Mouse (Mus musculus) liver, embryonic 14.5 days (tissue): ENCODE results near the gene Shox2. TPM values are rescaled to one million over a fixed set of nuclear protein-coding genes. Genes with fewer than 3 reads are reported as not detected.

Experiments
- ATAC-seq: fragments of 200-750 bp; cut with Nextera tagmentation; 2 replicates; pipeline ENCODE4 v1.8.0; 2017; ENCODE audit warnings: moderate number of reproducible peaks, mild to moderate bottlenecking, moderate library complexity; ENCODE audit not compliant: insufficient read depth
- DNase-seq, 3 experiments: peaks; one replicate each; pipeline ENCODE4 v3.0.0-alpha.2; 2012 to 2013; ENCODE audit warnings: low read depth in 3 of 3, low spot score in 3 of 3
- H3K27ac ChIP-seq: fragments of 300-500 bp; sonication (generic); 2 replicates; pipeline ENCODE4 v1.5.1; 2014; ENCODE audit warnings: moderate library complexity, mild to moderate bottlenecking, control low read depth, inconsistent platforms
- H3K27me3 ChIP-seq: fragments of 300-500 bp; sonication (generic); 2 replicates; pipeline ENCODE4 v1.6.1; 2014; ENCODE audit warnings: mild to moderate bottlenecking, low read length, moderate library complexity; ENCODE audit not compliant: control insufficient read depth, insufficient read depth
- H3K36me3 ChIP-seq: fragments of 300-500 bp; sonication (generic); replicated peaks from 2 replicates; pipeline ENCODE4 v1.6.1; 2014; ENCODE audit warnings: low read depth; ENCODE audit not compliant: control insufficient read depth, insufficient read depth
- H3K4me1 ChIP-seq, 2 experiments: fragments of 200-500 bp in 1 of 2; fragments of 300-500 bp in 1 of 2; sonication (generic) in 1 of 2; replicated peaks; 2 replicates each; pipeline ENCODE4 v1.6.1; 2012 to 2014; ENCODE audit warnings: antibody characterized with exemption in 1 of 2, inconsistent platforms in 1 of 2, low read length in 1 of 2; ENCODE audit not compliant: control insufficient read depth in 2 of 2, insufficient read depth in 2 of 2
- H3K4me2 ChIP-seq: fragments of 300-500 bp; sonication (generic); 2 replicates; pipeline ENCODE4 v1.6.1; 2014; ENCODE audit warnings: low read depth, mild to moderate bottlenecking, control low read depth, moderate library complexity
- H3K4me3 ChIP-seq, 2 experiments: fragments of 200-500 bp in 1 of 2; fragments of 300-500 bp in 1 of 2; sonication (generic) in 1 of 2; 2 replicates each; pipeline ENCODE4 v1.5.1; 2012 to 2014; ENCODE audit warnings: low read depth in 2 of 2, low read length in 2 of 2, mild to moderate bottlenecking in 2 of 2, control low read depth in 1 of 2, inconsistent platforms in 1 of 2, moderate library complexity in 1 of 2; ENCODE audit not compliant: insufficient read depth in 1 of 2
- H3K9ac ChIP-seq: fragments of 300-500 bp; sonication (generic); replicated peaks from 2 replicates; pipeline ENCODE4 v1.6.1; 2014; ENCODE audit warnings: mild to moderate bottlenecking, control low read depth, moderate library complexity
- H3K9me3 ChIP-seq: fragments of 300-500 bp; sonication (generic); 2 replicates; pipeline ENCODE4 v1.6.1; 2016; ENCODE audit warnings: low read length, mixed read lengths; ENCODE audit not compliant: control insufficient read depth
- CTCF ChIP-seq: IDR thresholded peaks from 2 replicates; pipeline ENCODE4 v1.5.1; 2016; ENCODE audit warnings: antibody characterized with exemption, low read depth, control low read depth
- EP300 ChIP-seq: IDR thresholded peaks from 2 replicates; pipeline ENCODE4 v1.6.1; 2016; ENCODE audit warnings: antibody characterized with exemption, low read depth
- WGBS: fragments of 180-500 bp; shearing (Covaris S2); extraction: QIAGEN DNeasy Blood & Tissue Kit; methylation state at CpG from one replicate; pipeline ENCODE4 v1.1.7; 2014; ENCODE audit not compliant: insufficient replicate concordance; 5-methylcytosine and 5-hydroxymethylcytosine counted together
- polyA plus RNA-seq, 2 experiments: library from polyadenylated mRNA; depleted of rRNA in 1 of 2; stranded (reverse) in 1 of 2; unstranded in 1 of 2; fragments of >200 nt; fragmentation: Nextera tagmentation in 1 of 2; extraction: Ambion mirVana in 1 of 2; gene quantifications; 2 replicates each; pipeline versions ENCODE4 v1.2.1 to v1.2.3; 2012 to 2014

The Shox2 gene
- polyA plus RNA-seq, 2 experiments, result 0.05 to 0.15 TPM

- Histone ChIP-seq H3K4me2 (no peak overlapping the region), H3K4me1 (no peaks in the 10 kb centered on the region), H3K9me3 (no peaks in the 10 kb centered on the region), H3K27ac (no peak overlapping the region), H3K9ac (no peak overlapping the region), H3K36me3 (no peaks in the 10 kb centered on the region), H3K27me3 (peaks cover 90% of the 10 kb centered on the region), H3K4me3 (no peak overlapping the region)
- DNase-seq (no peak), ATAC-seq (no peak)
- TF ChIP-seq CTCF, result no peak
- no peak for TF ChIP-seq EP300
- 2% methylated on average over 44 of the region's 45 CpGs for WGBS
These were observed 2.9 kb downstream of the Shox2 start for GRCm38 (mm10) chr3:66978457-66979381.

GRCm38 (mm10) chr3:66977811-66978456, 3.6 kb downstream of the Shox2 start:
- Histone ChIP-seq H3K4me2 (no peak overlapping the region), H3K9me3 (no peaks in the 10 kb centered on the region), H3K4me3 (no peak overlapping the region), H3K27ac (no peak overlapping the region), H3K36me3 (no peaks in the 10 kb centered on the region), H3K27me3 (peaks cover 92% of the 10 kb centered on the region), H3K4me1 (no peaks in the 10 kb centered on the region), H3K9ac (no peak overlapping the region)
- ATAC-seq (no peak), DNase-seq (no peak)
- TF ChIP-seq EP300 (no peak), CTCF (no peak)
- 3% methylated on average over 25 of the region's 25 CpGs for WGBS

GRCm38 (mm10) chr3:66976889-66977615, 4.5 kb downstream of the Shox2 start:
- H3K4me1 ChIP-seq, result no peaks in the 10 kb centered on the region
- H3K9ac ChIP-seq, result no peak overlapping the region
- TF ChIP-seq EP300 (no peak), CTCF (no peak)
- peaks cover 92% of the 10 kb centered on the region for H3K27me3 ChIP-seq
- no peak overlapping the region for H3K27ac ChIP-seq
- DNase-seq (no peak), ATAC-seq (no peak)
- H3K4me3 ChIP-seq, result no peak overlapping the region
- H3K4me2 ChIP-seq, result no peak overlapping the region
- WGBS, result 5% methylated on average over 13 of the region's 13 CpGs
- H3K9me3 ChIP-seq, result no peaks in the 10 kb centered on the region
- H3K36me3 ChIP-seq, result no peaks in the 10 kb centered on the region

GRCm38 (mm10) chr3:66974501-66974900, 7.1 kb downstream of the Shox2 start:
- Histone ChIP-seq H3K27ac (no peak overlapping the region), H3K4me1 (no peaks in the 10 kb centered on the region; a peak in 1 of 4 replicates), H3K9me3 (no peaks in the 10 kb centered on the region), H3K27me3 (peaks cover 91% of the 10 kb centered on the region), H3K4me2 (no peak overlapping the region), H3K4me3 (no peak overlapping the region), H3K9ac (no peak overlapping the region), H3K36me3 (no peaks in the 10 kb centered on the region)
- DNase-seq (no peak), ATAC-seq (no peak)
- TF ChIP-seq CTCF (no peak), EP300 (no peak)
- WGBS, result 8% methylated on average over 3 of the region's 3 CpGs
